Mouse (Mus musculus) kidney, postnatal 4 days (tissue): ENCODE measurements around the gene Uhrf1bp1.

Source experiments
- DNase-seq, 2 experiments: peaks; one replicate each; pipeline ENCODE4 v3.0.0; 2021; ENCODE audit warnings: mixed read lengths in 2 of 2

Gene Uhrf1bp1

GRCm38 (mm10) chr17:27839469-27840252 is 16.6 kb upstream of the Uhrf1bp1 start:
- DNase-seq, result peak; percentile 96

- DNase-seq, result no peak
These were observed 7.9 kb upstream of the Uhrf1bp1 start for GRCm38 (mm10) chr17:27848351-27848750.

DNA sequence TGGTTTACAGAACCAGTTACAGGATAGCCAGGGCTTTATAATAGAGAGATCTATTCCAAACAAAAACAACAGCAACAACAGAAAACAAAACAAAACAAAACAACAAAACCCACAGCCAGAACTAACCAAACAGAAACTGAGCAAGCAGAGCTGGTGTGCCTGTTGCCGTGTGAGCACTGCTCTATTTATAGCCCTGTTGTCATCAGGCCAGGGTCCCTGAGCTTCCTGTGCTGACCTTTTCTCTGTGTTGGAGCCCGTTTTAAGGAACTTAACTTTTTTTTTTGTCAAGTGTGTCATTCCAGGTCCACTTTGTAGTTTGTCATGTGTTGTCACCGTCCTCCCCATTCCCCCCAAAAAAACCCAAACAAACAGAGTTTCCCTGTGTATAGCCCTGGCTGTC is 5.2 kb upstream of the Uhrf1bp1 start:
- no peak for DNase-seq

- DNase-seq, result peak; percentile 70 to 81
These were observed 782 bp downstream of the Uhrf1bp1 start for GRCm38 (mm10) chr17:27856798-27857648.

DNA sequence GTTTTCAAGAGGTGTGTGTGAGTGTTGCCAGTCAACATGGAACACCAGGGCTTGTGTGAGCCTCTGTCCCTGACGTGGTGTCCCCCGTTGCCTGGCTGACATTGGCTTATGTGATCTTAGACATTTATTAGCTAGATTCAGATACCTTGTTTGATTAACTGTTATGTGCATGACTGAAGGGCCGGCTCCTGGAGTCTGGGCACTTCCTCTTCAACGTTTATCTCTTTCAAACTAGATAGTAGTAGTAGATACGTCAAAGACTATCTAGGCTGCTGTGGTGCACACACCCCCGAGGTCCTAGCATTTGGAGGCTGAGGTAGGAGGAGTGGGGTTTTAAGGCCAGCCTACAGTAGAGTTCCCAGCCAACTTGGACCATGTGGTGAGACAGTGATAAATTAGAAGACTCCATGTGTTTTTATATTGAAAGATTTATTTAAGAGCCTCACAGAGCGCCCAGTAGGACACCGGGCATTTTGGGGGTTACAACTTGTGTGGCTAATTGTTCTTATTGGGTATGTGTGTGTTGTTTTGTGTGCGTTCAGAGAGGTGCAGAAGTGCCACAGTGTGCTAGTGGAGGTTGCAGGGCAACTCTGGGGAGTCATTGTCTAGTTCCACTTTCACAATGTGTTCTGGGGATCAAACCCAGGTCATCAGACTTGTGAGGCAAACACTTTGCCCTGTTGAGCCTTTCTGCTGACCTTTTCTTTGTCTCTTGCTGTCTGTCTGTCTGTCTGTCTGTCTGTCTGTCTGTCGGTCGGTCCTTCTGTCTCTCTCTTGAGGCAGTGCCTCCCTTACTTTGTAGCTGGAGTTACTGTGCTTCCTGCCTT is 1.6 kb downstream of the Uhrf1bp1 start:
- peak; percentile 6 to 12 for DNase-seq

GRCm38 (mm10) chr17:27859131-27859530 is 2.9 kb downstream of the Uhrf1bp1 start:
- DNase-seq, result peak in 1 of 2 experiments; percentile 6

GRCm38 (mm10) chr17:27865461-27865860 is 9.2 kb downstream of the Uhrf1bp1 start:
- DNase-seq, result no peak

DNA sequence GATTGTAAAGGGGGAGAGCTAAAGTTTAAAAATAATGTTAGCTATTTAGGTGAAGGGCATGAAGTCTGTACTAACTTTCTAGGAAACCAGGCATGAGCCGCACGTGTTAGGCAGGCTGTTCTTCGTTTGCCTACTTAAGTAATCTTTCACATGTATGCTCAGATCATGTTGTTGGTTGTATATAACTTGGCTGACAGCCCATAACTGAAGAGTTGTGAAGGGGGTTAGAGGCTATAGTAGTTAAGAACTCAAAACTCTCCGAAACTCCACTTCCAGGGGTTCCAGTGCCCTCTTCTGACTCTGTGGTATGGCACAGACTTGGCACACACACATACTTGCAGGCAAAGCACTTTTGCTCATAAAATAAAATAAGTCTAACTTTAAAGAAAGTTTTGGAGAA is 10.5 kb downstream of the Uhrf1bp1 start:
- no peak for DNase-seq

DNA sequence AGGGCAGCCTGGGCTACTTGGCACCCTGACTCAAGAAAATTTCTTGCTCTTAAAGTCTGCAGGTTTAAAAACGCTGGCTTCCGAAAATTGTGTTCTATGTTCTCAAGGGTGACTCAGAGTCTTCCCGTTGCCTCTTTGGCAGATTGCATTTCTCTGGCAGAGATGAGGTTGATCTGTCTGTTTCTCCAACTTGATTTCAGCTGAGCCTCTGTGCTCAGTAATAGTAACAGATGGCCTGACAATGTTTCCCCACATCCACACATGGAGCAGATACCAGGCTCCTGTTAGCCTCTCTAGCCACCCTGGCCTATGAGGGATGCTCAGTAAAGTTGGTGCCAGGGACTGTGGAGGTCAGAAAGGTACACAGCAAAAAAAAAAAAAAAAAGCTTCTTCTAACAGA is 15.6 kb downstream of the Uhrf1bp1 start:
- no peak for DNase-seq

GRCm38 (mm10) chr17:27873583-27873982 is 17.3 kb downstream of the Uhrf1bp1 start:
- no peak for DNase-seq

- DNase-seq, result no peak
These were observed 18.3 kb downstream of the Uhrf1bp1 start for GRCm38 (mm10) chr17:27874510-27874909.

DNA sequence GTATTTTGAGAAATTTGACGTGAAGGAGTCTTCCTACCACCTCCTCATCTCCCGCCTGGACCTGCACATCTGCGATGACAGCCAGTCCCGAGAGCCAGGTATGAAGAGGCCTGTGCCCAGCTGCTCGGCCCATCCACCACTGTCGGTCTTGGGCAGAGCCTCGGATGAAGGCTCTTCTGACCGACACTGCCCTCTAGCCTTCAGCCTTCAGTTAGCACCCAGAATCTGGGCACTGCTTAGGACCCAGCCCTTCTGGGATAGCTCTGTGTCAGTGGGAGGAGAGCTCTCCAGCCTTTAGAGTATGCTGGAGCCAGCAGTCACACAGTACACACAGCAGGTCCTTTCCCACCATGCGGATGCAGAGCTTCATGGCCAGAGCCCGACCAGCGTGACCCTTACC is 25.3 kb downstream of the Uhrf1bp1 start:
- peak; percentile 50 to 62 for DNase-seq

- no peak for DNase-seq
These were observed 26.9 kb downstream of the Uhrf1bp1 start for GRCm38 (mm10) chr17:27883129-27883528.

DNA sequence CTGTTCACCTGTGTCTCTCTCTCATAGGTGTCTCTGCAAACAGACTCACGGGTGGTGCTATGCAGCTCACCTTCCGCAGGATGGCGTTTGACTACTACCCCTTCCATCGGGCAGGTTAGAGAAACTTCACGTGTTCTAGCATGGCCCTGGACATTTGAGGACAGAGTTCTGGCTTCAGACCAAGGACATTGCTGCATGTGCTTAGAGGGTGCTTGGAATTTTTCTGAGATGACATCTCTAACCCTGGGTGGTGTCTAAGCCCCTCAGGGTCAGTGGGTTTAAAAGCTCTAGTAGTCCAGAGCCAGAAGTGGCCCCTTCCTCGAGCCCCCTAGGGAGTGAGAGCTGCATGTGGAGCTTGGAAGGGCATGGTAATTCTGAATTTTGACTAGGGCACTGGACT is 27.8 kb downstream of the Uhrf1bp1 start:
- DNase-seq, result no peak

GRCm38 (mm10) chr17:27886499-27887210 is 30.4 kb downstream of the Uhrf1bp1 start:
- no peak for DNase-seq

- DNase-seq, result peak; percentile 97
These were observed 51.4 kb downstream of the Uhrf1bp1 start for GRCm38 (mm10) chr17:27907512-27908205.

DNA sequence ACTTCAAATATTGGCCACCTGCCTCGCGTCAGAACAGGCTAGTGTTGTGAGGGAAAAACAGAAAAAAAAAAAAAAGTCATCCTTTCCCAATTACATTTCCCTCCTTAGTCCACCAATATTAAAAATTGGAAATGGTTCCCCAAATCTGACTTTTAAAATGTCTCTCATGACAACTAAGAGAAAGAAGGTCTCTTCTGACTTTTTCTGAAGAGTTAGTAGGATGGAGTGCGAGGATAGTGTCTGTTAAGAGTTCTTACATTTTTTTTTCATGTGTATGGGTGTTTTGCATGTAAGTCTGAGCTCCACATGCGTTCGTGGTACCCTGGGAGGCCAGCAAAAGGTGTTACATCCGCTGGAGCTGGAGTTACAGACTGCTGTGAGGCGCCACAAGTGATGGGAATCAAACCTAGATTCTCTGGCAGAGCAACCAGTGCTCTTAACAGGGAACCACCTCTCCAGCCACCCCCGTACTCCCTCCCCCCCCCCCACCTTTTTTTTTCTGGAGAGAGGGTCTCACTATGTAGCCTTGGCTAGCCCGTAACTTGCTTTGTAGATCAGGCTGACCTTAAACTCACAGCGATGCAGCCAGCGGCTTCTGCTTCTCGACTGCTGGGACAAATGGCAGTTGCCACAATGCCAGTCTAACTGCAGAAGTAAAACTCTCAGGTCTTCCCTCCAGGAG is 52.1 kb downstream of the Uhrf1bp1 start:
- peak in 1 of 2 experiments; percentile 11 for DNase-seq

DNA sequence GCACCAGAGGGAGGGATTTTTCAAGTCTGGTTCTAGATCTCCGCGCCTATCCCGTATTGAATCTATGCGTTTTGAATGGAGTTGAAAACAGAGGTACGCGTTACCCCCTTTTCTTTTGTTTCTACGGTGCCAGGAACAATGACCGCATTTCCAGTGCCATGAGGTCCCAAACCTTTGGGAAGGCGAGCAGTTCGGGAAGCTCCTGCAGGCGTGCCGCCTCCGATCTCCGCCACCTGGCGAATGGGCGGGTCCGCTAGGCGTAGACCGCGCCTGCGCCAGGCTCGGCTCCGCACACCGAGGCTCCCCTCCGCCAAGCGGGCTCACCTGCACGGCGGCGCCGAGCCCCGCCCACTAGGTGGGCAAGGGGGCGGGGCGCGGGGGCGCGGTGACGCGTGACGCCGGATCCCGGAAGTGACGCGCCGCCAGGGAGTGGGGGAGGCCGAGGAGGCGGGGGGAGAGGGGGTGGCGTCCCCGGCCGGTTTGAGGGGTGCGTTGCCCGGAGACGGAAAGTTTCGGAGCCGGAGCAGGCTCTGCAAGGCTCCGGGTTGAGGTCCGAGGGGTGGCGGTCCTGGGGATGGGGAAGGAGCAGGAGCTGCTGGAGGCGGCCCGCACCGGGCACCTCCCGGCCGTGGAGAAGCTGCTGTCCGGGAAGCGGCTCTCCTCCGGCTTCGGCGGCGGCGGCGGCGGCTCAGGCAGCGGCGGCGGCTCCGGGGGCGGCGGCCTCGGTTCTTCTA is 52.8 kb downstream of the Uhrf1bp1 start, which contains the start of gene Anks1:
TSS of gene Anks1 (plus strand) at position 419 of the 734 bp plus-strand sequence.
- DNase-seq, result peak; percentile 91 to 94

DNA sequence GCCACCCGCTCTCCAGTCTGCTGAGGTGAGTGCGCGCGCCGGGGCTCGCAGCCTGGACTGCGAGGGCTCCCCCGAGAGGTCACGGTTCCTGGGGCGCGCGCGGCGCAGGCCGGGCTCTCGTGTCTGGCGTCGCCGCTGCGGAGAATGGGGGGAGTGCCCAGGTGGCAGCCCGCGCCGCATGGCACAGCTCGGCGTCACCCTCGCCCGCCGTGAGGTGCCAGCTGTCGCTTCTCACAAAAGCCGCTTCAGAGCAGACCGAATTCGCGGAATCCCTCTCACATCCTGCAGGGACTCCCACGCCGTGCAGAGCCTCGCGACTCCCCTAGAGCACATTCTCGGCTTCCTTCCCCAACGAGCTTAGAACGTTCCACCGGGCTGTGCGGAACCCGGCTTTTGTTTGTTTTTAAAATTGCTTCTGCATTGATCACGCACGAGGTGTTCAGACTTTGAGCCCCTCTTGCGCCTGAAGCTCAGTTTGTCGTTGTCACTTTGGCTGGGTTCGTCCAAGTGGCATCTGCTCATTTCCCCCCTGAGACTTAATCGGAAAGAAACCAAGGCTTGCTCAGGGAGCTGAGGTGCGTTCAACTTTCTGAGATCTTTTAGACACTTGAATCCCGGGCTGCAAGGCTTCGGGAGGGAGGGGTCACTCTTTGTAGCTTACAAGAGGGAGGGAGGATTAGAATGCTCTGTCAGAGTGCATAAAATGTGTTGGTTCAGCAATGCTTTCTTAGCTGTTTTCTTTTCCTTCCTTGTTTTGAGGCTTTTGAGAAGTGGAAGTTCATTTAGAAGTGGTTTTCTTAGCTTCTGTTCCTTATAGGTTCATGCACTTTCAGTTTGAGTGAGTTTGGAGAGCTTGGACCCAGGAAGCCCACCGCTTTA is 53.6 kb downstream of the Uhrf1bp1 start, which contains the start of gene Taf11:
TSS of gene Taf11 (minus strand) at position 223 of the 879 bp plus-strand sequence.
- peak; percentile 68 to 81 for DNase-seq
